Mouse (Mus musculus) kidney, adult 8-10 months (tissue): ENCODE measurements around the gene Cstf3.
A peak's percentile ranks its signal among the peaks of the same experiment; 100 is the strongest.

Experiments used
- DNase-seq, 2 experiments: peaks; one replicate each; pipeline ENCODE4 v3.0.0; 2022

The Cstf3 gene

DNA sequence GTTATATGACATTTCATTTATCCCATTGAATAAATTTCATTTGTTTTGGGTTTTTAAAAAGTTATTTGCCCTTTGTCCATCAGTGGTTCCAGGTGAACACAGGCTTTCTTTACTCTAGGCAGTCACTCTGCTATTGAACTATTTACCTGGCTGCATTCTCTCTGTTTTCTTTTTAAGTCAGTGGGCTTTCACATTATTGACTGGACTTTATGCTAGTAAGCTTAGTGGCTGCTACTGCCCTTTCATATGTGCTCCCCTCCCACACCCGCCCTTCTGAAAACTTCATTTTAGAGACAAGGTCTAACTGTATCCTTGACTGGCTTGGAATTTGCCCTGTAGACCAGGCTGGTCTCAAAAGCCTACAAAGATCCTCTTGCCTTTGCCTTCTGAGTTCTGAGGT is 15.2 kb downstream of the Cstf3 start:
- peak; percentile 18 to 27 for DNase-seq

DNA sequence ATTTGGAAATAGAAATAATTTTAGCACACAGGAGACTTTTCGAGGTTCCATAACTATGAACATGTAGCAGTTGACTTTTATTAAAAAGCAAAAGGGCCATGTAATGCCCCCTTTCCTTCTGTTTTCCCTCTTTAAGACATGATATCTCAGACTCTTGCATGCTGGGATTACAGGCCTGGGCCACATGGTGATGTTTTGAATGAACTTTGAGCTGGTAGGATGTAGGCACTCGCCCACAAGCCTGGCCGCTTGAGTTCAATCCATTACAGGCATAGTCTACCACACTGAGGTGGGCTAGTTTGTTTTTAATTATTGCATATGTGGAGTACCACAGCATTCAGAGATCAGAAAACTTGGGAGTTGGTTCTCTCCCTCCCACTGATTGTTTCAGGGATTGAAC is 24.5 kb downstream of the Cstf3 start:
- no peak for DNase-seq

DNA sequence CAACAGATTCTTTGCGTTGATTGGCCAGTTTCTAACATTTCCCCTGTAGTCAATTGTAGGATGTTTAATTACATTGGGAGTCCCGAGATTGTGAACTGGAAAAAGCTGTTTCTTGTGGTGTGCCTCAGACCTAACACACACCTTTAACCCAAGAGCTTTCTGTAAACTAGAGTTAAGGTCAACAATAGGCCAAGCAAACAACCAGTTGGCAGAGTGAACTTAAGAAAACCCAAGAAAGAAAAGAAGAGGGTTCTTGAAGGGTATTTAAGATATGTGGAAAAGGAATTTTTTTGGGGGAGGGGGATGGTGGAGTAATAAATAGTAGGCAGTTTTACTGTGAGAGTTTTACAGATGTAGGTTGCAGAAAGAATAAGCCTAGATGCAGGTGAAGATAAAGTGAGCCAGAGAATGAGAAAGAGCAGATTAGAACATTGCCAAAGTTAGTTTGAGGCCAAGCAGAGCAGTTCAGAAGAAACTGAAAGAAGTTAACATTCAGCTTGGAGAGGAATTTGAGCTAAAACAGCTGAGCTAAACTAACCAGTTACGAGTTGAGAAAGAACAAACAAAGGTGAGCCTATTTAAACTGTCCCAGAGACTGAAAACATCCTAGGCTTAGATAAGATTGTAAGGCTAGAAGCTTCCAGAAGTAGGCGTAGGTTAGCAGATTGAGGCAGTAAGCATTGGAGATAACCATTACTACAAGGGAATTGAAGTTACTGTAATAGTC is 25.8 kb downstream of the Cstf3 start:
- DNase-seq = no peak

DNA sequence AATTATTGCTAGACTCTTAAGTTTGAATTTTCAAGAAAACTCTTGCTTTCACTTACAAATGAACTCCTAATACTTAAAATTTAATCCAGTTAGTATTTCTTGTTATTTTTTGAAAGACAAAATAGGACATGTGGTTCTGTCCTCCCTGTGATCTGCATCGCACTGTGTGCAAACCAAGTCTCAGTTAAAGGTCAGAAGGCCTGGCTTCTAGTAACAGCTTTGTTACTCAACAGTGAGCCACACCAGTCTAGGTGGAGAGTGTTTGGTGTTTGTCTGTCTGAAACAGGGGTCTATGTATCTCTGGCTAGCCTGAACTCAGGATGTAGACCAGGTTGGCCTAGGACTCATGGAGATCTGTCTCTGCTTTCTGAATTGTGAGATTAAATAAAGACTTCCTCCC is 68.3 kb downstream of the Cstf3 start:
- DNase-seq = no peak

DNA sequence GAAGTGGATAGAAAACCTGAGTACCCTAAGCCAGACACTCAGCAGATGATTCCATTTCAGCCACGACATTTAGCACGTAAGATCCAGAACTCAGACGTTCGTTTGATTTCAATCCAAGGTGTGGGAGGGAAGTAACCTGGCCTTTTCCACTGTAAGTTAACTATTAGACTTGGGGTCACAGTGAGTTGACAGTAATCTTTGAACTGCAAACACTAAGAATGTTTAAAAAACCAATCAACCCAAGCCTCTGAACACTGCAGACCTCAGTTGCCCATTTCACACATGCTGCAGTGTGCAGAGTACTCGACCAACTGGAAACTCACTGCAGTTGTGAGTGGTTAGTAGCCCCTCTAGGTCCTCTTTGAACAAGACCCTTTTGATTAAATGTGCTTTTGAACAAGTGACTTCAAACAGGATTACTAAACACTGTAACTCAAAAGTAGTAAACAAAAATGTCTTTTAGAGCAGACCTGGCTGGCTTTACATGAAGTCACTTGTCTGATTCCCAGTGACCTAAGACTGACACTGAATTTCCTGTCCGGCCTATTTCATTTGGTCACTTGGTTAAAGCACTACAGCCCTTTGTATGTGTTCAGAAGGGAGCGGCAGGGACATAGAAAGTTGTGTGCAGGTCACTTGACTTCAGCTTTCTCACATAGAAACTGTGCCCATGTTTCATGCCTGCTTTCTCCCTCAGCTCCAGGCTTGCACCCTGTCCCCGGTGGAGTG is 73.2 kb downstream of the Cstf3 start:
- peak; percentile 43 to 79 for DNase-seq

DNA sequence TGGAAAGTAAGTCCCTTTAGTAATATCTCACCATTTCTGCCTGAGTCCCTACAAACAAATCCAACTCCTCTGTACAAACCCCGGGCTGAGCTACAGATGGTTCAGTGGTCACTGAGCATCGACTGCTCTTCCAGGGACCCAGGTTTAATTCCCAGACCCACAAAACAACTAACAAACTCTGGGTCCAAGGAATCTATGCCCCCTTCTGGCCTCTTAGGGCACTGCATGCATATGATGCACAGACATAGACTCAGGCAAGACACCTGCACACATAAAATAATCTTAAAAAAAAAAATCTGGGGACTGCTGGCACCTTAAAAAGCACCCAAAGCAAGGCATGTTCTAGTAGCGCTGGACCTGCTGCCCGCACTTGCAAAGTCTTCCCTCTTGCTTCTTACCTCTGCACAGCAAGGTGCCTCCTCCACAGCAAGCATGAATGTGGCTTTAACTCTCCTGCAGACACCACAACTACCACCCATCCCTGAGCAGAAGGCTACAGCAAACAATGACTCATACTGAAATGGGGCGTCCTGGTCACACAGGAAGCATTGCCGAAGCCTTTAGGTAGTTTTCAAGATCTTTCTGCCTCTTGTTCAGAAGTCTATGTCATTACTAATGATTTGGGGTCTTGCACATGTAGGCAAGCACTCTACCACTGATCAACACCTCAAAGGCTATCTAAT is 78.9 kb downstream of the Cstf3 start:
- DNase-seq = no peak

DNA sequence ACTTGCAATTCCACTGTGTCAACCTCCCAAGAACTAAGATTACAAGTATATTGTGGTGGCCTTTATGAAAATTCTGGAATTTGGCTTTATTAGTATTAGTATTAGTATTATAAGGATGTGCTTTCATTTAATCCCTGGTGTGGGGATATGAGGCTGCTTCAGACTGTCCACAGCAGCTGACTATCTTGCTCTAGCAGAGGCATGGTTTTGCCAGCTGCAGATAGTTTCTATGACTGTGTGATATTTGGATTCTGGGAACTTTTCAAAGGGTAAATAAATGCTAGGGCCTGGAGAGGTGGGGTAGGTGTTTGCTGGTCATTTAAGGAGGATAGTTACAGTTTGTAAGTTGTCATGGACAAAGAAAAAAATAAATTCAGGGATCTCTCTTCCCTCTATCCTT is 81.4 kb downstream of the Cstf3 start:
- no peak for DNase-seq

DNA sequence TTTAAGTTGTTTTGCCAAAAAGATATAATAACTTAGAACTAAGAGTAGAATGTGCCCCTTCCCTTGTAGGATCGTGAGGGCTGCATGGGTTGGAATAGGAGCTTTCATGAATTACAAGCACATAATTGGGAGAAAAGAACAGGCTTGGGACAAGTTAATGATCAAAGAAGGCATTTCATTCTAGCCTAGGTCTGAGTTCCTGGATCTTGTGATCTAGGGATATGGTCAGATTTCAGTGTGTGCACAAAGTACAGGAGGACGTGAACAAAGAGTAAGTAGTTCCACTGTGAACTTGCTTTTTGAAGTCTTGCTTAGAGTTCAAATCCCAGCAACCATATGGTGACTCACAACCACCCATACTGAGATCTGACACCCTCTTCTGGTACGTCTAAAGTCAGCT is 87.0 kb downstream of the Cstf3 start:
- DNase-seq = peak in 1 of 2 experiments; percentile 53

DNA sequence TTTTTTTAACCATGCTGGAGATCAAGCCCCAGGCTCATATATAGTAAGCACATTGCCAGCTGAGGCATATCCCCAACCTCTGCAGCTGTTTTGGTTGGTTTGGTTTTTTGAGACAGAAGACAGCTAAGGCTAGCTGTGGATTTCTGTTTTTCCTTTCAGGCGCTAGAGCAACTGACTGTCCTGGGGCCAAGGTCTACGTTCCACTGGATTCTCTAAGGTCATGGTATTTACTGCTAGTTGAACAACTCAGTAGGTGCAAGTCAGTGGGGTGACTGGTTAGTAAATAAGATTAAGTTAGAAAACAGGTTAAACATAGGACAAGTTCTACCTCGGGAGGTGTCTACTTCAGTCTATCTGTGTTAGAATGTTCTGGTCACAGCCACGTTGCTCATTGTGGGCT is 94.4 kb downstream of the Cstf3 start:
- peak; percentile 37 to 57 for DNase-seq

DNA sequence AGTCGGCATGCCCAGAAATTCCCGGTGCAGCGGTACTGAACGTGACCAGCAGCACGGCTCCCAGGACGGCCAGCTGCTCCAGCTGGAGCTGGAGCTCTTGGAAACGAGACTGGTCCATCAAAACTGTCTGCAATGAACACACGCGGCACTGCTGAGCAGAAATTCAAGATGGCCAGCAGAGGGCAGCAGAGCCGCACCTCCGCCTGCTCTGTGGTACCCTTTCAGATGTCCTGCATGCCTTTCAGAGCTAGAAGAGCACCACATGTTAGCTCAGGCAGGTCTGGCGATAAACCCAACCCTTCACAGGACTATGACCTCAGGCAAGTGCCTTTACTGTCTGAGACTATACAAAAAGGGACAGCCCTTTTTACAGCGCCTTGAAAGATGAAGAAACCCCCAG is 95.1 kb downstream of the Cstf3 start:
- DNase-seq = peak; percentile 73 to 81

DNA sequence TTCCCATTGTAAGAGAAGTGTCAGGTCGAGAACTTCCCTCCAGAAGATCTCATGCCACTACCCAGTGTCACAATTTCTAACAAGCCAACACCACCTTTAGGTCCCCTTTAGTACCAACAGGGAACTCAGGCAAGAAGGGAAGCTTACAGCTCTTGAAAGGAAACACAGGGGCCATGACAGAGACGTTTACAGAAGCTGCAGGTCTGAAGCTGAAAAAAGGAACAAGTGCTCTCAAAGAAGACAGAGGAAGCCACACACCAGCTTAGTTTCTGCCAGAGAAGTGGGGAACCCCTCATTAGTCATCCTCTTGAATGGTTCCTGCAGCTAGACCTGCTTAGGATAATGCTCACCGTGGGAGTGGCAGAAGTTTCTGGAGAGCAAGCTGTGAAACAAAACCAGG is 96.9 kb downstream of the Cstf3 start:
- DNase-seq = no peak

DNA sequence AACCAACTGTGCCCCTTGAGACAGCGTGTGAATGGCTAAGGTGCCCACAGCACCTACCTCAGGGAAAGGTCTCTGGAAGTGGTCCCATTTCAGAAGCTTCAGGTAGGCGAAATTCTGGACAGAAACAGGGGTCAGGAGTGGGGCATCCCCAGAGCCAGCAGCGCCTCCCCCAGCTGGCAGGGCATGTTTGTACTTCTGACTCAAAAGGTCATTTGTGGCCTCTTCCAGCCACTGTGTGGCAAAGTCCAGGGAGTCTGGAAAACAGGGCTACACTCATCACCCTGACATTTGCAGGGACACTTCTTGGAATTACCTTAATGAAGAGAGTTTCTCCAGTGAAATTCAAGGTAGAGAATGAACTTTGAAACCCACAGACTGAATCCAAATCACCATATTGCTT is 98.0 kb downstream of the Cstf3 start:
- DNase-seq = peak; percentile 53

DNA sequence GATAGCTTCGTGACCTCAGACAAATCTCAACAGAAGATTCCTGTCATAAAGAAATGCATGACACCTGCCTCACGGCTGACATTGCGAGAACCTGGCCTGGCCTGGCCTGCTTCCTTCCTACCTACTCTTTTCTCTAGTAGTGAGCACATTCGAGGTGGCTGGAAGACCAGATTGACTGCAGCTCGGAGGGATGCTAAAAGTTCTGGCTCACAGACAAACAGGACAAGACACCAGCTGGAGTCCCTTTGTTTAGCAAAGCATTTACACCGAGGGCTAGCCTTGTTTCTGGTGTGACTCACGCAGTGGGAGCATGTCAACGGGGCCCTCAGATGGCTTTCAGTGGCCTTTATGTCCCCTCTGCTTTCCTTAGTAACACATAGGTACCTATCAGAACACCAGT is 98.4 kb downstream of the Cstf3 start:
- no peak for DNase-seq

DNA sequence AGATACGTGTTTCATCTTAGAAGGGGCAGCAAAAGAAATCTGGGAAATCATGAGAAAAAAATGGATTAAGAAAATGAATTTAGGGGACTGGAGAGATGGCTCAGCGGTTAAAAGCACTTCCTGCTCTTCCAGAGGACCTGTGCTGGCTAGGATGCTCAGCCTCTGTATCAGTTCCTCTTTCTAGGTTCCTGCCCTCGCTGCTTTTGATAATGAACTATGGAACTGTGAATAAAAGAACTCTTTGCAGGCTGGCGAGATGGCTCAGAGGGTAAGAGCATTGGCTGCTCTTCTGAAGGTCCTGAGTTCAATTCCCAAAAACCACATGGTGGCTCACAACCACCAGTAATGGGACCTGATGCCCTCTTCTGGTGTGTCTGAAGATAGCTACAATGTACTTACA is 100.4 kb downstream of the Cstf3 start:
- DNase-seq = no peak

DNA sequence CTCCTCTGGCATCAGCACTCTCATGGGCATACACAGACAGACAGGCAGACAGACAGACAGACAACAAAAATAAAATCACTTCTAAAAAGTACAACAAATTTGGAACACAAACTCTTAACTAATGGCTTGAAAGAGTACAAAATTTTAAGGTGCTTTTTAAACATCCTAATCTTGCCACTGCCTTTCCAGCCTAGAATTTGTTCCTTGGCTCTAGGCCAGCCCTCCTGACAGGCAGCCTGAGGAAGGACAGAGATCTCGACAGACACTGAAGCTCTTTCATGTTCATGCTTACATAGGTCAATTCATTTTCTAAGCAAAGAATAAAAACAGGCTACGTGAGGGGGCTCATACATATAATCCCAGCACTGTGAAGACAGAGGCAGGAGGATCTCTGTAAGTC is 102.2 kb downstream of the Cstf3 start:
- no peak for DNase-seq

DNA sequence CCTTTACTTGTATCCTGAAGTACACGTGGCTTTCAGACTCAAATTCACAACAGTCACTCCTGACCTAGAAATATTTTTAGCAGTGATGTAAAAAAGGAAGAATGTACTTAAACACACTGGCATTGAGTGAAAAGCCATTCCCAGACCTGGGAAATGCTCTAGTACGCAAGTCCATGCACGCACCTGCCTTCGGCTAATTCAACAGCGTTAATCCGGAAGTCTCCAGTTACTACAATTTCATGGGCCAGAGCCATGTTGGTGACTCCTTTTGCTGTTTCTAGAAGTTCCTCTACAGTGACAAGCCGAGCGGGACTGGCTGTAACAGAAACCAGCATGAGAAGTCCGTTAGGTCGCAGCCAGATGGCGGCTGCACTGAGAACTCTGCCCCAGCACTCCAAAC is 109.3 kb downstream of the Cstf3 start:
- DNase-seq = no peak

DNA sequence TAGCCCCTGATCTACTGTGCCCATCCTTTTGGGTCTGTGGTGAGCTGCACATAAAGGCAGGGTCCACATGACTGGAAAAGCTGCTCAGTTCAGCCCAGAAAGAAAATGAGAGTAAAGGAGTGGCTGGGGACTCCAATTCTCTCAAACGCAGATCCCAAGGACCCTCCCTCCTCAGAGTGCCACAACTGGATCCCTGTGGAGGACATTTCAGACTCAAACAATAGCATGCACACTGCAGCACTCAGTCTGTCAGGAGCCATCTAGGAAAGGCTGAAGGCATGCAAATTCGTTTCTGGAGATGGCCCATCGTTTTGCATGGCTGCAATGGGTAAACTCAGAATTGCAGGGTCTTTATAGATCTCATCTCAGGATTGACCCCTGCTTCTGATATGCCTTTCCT is 112.8 kb downstream of the Cstf3 start:
- DNase-seq = no peak

DNA sequence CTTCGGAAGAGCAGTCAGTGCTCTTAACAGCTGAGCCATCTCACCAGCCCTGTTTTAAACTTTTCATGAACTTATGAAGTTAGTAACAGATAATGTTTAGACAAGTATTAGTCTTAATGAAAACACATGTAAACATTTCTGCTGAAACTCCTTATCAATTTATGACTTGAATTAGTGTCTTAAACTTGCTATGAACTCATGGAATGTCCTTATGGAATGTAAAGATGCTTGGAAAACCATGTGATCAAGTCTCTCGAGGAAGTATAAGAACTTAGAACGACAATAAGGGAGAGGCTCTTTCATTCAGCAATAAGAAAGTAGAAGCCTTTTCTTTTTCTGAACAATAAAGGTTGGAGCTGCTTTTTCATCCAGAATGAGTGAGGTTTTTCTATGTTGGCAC is 114.0 kb downstream of the Cstf3 start:
- no peak for DNase-seq

DNA sequence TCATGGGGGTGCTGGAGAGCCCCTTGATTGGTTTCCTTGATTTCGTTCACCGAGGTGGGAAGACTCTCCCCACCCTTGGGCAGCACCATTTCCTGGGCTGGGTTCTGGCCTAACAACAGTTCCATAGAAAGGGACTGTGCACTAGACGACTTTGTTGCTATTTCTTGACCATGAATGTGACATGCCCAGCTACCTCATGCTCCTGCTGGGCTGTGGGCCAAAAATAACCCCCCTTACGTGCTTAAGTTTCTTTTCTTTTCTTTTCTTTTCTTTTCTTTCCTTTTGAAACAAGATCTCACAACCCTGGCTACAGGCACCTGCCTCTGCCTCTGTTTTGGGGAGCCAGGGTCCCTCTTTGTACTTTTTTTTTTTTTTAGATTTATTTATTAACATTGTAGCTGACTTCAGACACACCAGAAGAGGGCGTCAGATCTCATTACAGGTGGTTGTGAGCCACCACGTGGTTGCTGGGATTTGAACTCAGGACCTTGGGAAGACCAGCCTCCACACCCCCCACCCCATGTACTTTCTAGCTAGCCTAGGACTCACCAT is 119.5 kb downstream of the Cstf3 start:
- DNase-seq = no peak

DNA sequence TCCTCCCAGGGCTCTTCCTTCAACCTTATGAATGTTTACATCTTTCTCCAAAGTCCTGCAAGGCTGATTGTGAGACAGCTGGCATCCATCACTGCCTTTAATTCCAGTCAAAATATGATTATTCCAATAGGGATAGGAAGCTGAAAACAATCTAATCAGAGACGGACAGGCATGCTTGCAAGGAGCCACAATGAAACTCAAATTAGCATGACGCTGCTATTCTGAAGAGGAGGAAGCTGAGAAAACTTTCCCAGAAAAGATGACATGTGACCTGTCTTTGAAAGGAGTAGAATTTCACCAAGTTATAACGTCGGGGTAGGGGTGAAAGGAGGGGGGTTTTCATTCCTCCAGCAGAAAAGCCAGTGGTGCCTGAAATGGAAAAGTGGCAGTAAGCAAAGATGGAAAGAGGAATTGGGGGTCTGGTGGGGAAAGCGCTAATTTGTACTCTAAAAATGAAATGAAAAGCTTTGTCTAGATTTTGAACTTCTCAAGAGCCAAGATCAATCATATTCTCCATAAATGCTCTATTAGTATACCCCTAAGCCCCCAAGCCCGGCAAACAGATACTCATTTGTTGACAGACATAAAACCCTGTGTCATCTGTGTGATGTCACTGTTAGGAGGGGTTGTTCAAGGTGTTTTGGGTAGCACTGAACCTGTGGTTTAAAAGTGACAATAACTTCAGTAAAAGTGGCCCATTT is 120.5 kb downstream of the Cstf3 start:
- DNase-seq = no peak

DNA sequence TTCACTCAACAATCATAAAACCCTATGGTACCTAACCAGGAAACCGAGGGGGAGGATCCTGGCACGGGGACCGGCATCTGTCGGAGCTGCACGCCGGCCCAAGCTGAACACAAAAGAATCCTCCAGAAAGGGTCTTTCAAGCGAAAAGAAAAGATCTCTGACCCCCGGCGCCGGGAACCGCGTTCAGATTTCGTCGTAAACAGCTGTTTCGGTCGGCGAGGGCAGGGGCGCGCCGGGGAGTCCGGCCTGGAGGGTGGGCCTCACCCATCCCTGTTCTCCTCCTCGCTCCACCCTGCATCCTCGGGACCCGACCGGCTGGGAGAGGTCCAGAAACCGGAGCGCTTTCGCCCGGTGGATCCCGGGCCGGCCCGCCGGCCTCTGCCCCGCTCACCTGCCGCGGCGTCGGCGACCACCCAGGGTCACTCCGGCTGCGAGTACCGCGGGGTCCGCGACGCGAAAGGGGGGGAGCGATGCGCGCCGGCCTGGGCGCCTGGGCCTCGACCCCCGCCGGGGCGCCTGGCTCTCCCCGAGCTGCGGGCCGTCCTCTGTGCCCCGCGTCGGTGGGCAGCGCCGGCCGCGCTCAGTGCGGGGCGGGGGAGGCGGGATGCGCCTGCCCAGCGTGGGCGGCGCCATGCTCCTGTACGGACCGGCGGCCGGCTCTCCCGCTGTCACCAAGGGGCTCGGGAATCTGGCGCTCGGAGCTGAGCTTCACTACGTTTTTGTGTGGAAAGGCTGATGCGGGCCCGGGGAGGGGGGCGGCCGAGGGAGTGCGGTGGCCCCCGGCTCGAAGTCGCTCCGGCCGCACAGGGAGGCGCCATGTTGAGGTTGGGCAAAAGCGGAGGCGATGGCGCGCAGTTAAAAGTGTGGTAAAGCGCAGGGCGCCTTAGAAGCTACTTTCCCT is 121.5 kb downstream of the Cstf3 start, which contains the start of gene Tcp11l1:
Tcp11l1 (minus strand) TSS at position 585 of the 901 bp plus-strand sequence.
- peak in 1 of 2 experiments; percentile 64 for DNase-seq

DNA sequence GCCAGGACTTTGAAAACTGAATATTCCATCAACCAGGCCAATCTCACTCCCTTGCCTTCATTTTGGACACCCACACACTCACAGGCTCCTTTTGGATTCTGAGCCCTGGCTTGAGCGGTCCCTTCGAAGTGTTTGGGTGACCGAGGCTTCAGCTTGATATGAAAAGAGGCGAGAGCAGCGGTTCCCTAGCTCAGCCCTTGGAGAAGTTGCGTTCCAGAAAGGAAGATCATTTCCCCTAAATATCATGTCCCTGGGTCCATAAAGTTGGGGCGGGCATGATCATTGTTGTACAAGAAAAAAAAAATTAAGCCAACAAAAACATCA is 122.1 kb downstream of the Cstf3 start:
- no peak for DNase-seq
